Mouse (Mus musculus) liver (tissue): ENCODE data around the gene Pycr1.
"Not testable (repeated sequence)": the region's sequence is repeated elsewhere in the genome, so short reads cannot be mapped to it uniquely, and the experiment has no call there.

Experiments used
- DNase-seq: peaks from one replicate; pipeline ENCODE4 v3.0.0-alpha.2; 2020; ENCODE audit warnings: mixed read lengths

The Pycr1 gene

DNA sequence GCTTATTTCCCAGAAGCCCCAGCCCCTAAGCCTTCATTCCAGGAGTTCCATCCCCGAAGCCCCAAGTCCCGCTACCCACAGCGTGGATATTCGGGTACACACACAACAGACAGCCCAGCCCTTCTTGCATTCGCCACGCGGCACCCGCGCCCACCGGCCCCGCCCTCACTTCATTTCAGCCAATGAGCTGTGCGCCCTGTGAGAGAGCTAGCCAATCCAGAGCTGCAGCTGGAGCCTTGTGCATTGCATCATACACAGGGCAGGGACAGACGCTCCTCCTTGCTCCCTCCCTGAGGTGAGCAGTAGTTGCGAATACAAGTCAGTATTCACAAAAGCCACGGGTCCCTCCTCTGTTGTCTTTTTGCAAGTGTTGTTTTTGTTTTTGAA lies at the start of gene Pycr1:
Gene Pycr1, minus strand, starts transcription at position 169 of the 387 bp plus-strand sequence.
- DNase-seq: peak; percentile 95

DNA sequence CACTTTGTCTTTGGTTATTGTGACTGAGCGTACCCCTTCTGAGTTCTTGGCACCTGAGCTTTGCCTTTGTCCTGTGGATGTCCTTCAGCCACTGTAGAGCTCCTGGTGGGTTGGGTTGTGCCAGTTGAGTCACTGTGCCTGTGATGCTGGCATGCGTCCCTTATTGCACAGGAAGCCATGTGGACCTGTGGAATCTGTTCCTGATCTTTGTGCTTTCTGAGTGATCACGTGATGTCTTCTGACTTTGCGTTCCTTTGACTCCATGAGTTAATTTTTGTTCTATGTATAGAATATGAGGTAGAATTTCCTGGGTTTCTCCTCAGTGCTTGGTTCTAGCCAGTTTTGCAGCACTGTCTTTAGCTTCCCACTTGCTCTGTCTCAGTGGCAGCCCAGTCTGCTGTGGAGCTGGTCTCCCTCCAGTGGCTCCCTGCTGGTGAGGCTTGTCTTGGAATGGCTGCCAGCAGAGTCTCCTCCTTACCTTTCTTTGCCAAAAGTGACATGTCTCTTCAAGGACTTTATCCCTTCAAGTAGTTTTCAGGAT lies 49.0 kb upstream of the Pycr1 start:
- DNase-seq: no peak

- DNase-seq: no peak
These were observed 45.8 kb upstream of the Pycr1 start for GRCm38 (mm10) chr11:120689365-120689764.

- no peak for DNase-seq
These were observed 43.2 kb upstream of the Pycr1 start for GRCm38 (mm10) chr11:120686650-120687272.

DNA sequence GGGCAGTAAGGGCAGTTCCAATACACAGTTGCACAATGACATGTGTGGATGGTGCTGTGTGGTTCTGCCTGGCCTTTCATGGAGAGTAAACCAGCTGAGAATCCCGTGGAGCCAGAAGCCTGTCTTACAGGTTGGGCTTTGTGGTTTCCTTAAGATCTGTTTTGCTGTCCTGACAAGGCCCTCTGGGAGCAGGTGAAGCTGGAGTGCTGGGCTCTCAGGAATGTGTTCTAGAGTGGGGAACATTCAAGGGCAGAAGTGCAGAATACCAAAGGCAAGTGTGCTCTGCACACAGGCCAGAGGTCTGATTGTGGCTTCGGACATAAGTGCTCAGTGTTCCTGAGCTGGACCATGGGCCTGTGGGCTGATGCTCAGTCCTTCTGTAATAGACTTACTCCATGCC lies 41.1 kb upstream of the Pycr1 start:
- DNase-seq: no peak

DNA sequence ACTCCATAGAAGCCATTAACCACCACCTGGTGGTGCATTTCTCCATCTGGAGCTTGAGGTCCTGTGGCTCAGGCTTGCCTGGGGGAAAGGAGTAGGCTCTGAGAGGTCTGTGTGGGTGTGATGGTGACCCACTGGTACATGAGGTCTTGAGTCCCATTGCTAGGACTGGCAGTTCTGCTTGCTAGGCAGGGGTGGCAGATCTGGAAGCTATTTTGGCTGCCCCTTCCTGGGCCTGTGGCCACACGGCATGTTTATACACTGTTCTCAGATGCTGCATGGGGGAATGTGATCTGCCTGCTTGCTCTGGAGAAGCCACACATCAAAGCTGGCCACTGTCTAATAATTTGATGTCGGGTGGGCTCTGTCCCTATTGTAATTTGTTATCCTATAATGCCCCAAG lies 40.5 kb upstream of the Pycr1 start:
- no peak for DNase-seq

- DNase-seq: no peak
These were observed 40.0 kb upstream of the Pycr1 start for GRCm38 (mm10) chr11:120683536-120683935.

DNA sequence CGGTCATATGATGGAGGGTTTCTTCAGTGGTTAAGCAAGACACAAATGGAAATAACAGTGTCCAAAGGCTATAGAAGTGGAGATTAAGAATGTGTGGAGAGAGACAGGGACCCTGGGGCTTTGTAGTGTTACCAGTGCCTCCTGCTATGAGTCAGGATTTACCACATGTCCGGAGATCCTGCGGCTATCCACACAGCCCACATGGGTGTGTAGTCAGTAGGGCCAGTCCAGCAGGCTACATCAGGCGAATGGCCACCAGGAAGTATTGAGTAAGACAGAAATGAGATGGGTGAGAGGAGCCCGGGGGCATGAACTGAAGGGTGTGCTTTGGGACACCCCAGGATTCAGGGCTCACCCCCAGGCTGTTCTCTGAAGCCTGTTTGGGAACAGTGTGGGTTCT lies 39.1 kb upstream of the Pycr1 start:
- DNase-seq: no peak

DNA sequence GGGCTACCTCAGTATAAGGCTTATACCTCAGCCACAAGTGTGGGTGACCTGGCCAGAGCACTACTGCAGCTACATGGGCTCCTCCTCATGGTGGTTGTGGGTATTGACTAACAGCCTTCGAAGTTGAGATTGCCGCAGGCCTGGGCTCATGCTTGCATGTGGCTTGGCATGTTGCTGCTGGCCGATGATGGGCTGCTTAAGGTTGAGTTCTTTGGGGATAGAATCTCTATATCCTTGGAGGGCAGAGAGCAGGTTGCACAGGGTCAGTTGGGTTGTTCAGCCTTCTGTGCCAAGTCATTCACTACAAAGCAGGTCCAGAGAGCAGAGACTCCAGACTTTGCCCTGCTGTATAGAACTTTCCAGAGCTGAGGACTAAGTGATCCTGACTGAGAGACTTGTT lies 36.3 kb upstream of the Pycr1 start:
- peak; percentile 33 for DNase-seq

DNA sequence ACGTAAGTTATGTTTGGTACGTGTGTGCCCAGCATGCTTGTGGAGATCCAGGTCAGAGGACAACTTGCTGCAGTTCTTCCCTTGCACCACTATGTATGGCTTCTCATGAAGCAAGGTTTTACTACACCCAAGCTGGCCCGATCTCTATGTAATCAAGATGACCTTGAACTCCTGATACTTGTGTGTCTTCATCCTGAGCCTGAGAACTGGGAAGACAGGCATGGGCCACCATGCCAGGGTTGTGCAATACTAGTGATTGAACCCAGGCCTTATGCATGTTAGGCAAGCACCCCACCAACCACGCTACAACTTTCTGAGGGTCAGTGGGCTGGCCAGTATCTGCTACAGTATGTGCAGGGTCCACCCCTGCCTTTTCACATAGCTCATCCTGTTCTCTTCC lies 33.4 kb upstream of the Pycr1 start:
- no peak for DNase-seq

- DNase-seq: not testable (repeated sequence)
These were observed 32.3 kb upstream of the Pycr1 start for GRCm38 (mm10) chr11:120675875-120676274.

- no peak for DNase-seq
These were observed 30.1 kb upstream of the Pycr1 start for GRCm38 (mm10) chr11:120673594-120674122.

GRCm38 (mm10) chr11:120672687-120673593 lies 29.4 kb upstream of the Pycr1 start, which contains the start of gene Aspscr1:
Aspscr1 (plus strand) TSS chr11:120672973.
- peak; percentile 99 for DNase-seq

DNA sequence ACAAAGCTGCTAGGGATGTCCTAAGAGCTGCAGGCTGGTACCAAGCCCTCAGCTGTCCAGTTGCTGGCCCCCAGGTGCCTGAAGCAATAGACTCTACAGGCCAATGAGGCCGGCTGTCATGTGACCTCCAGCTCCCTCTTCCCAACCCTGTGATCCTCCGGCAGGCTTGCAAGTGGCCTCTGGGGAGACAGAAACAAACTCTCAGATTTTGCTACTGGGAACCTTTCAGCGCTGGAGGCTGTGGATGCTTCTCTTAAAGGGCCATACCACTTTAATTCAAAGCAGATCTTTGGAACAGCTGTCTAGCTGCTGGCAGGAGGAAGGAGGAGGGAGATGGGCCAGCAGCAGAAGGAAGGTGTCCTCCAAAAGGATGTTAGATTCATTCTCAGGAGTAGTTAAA lies 23.0 kb upstream of the Pycr1 start:
- no peak for DNase-seq

- no peak for DNase-seq
These were observed 21.8 kb upstream of the Pycr1 start for GRCm38 (mm10) chr11:120665406-120665805.

DNA sequence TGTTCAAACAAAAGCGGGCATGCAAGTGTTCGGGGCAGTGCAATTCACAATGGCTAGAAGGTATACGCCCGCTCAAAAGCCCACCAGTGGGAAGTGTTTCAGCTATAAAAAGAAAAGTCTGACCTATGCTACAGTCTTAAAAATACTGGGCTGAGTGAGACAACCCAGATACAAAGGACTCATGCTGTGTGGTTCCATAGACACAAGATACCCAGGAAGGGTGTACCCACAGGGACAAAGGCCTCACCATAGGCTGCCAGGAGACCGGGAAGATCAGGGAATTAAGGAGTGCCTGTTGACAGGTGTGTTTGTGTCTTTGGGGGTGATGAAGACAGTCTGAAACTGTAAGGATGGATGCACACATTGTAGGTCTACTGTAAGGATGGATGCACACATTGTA lies 20.1 kb upstream of the Pycr1 start:
- DNase-seq: no peak

DNA sequence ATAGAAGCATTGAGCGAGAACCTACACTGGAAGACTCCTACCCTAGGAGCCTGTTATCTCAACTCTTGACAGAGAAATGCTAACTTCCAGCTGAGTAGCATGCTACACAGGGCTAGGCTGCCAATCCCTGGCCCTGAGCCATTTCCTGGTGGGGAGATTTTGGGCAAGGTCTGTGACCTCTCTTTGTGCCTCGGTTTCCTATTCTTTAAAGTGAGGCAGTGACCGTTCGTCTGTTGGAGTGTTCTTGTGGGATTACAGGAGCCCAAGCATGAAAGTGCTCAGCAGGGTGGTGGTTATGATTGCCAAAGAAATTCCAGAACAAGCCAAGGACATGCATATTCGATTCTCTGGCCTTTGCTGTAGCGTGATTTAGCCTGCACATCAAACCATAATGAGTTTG lies 19.2 kb upstream of the Pycr1 start:
- DNase-seq: no peak

- no peak for DNase-seq
These were observed 17.5 kb upstream of the Pycr1 start, which contains the start of gene Notum for GRCm38 (mm10) chr11:120661076-120661460. Notum (minus strand) TSS chr11:120661175.

DNA sequence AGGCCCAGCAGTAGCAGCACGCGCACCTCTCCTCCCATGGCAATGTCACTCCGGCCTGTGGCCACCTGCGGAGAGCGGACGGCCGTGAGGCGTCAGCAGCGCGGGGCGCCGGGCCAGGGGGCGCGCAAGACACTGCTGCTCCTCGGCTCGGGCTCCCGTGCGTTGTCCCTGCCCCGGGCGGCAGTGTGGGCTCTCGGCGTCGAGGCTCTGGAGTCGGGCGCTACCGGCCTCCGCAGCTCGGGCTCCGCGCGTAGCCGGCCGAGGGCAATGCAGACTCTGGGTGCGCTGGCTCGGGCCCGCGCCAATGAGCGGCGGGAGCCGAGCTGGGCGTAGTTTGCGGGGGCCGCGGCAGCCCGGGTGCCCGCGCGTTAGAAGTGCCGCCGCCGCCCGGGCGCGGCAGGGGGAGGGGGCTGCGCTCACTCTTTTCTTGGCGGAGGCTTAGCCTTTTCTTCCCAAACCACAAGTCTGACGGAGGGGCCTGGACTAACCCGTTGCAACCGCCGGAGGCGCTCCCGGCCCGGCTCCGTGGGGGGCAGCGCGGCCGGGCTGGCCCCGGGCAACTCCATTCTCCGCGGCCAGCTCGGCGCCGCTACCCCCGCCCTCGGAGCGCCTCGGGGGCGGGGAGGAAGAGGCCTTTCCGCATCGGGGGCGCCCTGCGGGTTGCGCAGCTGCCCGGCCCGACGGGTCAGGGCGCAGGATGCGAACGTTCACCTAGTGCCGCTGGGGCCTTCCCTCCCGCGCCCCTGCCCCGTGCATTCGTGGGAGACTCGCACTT lies 16.9 kb upstream of the Pycr1 start:
- DNase-seq: peak; percentile 31

- no peak for DNase-seq
These were observed 16.1 kb upstream of the Pycr1 start for GRCm38 (mm10) chr11:120659509-120660300.

GRCm38 (mm10) chr11:120658876-120659410 lies 15.4 kb upstream of the Pycr1 start:
- peak; percentile 80 for DNase-seq

GRCm38 (mm10) chr11:120657301-120657700 lies 13.7 kb upstream of the Pycr1 start:
- DNase-seq: no peak
